Mouse (Mus musculus) cerebellum, adult 11-12 months (tissue): ENCODE measurements around the gene Tspan9.
A peak's percentile ranks its signal among the peaks of the same experiment; 100 is the strongest.

Experiments
- DNase-seq: peaks from one replicate; pipeline ENCODE4 v3.0.0; 2022

Gene Tspan9

DNA sequence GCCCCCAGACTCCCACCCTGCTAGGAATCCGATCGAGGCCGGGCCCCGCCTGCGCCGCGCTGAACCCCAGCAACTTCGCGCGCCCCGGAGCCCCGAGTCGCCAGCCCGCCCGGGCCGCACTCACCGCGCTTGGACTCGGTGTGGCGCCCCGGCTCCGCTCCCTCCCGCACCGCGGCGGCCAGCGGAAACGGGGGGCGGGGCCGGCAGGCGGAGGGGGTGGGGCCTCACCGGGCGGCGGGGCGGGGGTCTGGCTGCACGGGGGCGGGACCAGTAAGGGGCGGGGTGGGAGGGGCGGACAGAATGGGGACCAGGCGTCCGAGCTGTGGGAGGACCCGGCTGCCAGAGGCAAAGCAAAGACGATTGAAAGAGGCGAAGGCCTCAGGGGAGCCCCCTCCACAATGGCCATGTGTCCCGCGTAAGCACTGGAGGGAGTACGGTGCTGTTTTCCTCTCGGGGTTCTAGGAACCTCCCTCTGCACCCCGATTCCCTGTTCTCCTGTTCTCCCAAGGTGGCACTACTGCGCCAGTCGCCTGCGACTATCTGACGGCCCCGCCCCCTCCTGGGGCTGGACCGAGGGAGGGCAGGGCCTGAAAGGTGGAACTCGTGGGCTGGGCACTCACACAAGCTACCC is at the start of gene Tspan9:
Gene Tspan9, minus strand, starts transcription at position 205 of the 631 bp plus-strand sequence.
- DNase-seq: peak; percentile 71

GRCm38 (mm10) chr6:128183521-128183920 is 40.1 kb upstream of the Tspan9 start:
- DNase-seq: no peak

GRCm38 (mm10) chr6:128181176-128181575 is 37.8 kb upstream of the Tspan9 start:
- no peak for DNase-seq

GRCm38 (mm10) chr6:128179651-128180050 is 36.3 kb upstream of the Tspan9 start:
- DNase-seq: no peak

DNA sequence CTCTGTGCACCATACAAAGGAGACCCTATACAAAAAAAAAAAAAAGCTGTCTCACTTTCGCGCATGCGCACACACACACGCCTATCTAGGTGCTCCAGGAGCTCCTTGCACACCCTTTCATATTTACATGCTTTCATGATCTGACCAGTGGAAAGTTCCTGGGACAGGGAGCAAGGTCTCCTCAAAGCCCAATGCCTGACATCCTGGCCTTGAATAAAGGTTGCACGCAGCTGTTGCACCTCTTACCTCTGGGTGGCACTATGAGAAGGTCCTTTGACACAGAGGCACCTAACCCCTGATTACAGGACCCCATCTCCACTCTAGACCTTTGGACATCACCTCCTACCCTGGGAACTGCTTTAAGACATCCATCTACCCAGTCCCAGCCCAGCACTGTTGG is 35.9 kb upstream of the Tspan9 start:
- no peak for DNase-seq

GRCm38 (mm10) chr6:128178681-128179080 is 35.3 kb upstream of the Tspan9 start:
- DNase-seq: no peak

DNA sequence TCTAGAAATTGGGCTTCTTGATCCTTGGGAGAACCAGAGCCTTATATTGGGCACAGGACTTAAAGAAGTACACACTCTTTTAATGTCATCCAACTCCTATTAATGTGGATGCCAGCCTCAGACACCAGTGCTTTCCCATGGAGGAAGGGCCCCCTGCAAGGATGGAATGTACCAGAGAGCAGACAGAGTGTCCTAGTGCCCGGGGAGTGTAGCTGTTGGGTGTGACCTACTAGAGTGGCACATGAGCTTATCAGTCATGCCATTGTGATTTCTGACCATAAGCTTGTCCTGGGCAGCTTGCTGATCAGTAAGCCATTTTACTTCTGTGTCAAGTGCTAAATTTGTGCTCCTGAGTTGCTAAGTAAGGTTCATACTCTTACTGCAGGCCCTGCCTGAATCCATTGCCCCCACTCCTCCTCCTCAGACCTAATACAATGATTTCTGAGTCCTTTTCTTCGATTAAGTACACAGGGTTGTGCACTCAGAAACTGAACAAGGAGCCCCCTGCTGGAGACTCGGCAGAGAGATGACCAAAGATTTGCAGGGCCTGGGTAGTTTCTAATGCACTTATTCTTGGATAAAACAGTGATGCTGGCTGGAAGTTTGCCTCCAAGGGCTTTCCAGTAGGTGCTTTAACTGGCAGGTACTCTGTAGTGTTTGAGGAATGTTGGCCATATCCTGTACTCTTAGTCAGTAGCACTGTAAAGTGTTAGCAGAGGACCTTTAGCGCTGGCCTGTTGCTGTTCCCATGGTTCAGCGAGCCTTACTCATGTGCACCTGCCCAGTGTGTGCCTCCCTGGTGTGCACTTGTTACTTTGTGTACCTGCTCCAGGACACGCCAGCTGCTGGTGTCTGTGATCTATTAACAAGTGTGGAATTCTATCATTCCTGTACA is 25.6 kb upstream of the Tspan9 start:
- DNase-seq: no peak

- no peak for DNase-seq
Observed at GRCm38 (mm10) chr6:128165564-128165963, 22.2 kb upstream of the Tspan9 start.

DNA sequence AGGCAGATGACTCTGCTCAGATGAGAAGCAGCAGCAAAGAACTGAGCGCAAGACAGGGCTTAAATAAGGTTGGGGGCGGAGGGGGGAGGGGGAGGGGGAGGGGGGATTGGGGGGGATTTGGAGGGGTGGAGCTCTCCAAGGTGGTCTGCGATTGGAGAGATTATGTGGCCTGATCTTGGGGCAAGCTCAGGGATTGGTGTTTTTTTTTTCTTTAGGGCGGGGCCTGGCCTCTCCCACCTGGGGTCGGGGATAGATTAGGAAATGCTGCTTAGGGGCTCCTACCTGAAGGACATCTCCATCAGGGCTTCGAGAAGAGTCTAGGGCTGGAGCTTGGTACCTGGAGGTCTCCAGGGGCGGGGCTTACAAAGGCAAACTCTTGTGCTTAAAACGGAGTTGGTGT is 21.2 kb upstream of the Tspan9 start:
- DNase-seq: no peak

DNA sequence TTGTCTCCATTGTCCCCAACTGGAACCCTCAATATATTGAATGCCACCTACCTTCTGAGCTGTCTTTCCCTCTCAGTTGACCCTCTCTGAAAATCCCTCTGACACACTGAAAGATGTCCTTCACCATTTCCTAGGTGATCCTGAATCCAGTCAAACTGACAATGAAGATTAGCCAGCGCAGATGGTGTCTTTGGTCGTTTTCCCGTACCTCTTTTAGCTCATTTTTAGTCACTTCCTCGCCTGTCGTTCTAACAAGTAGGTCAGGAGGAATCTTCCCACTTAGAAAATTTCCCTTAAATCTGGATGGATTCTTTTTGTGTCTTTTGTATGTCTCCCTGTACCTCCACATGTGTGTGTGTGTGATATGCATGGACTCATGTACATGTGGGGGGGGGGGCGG is 15.7 kb upstream of the Tspan9 start:
- DNase-seq: no peak

- no peak for DNase-seq
Observed at GRCm38 (mm10) chr6:128158031-128158430, 14.6 kb upstream of the Tspan9 start.

- no peak for DNase-seq
Observed at GRCm38 (mm10) chr6:128156476-128156875, 13.1 kb upstream of the Tspan9 start.

DNA sequence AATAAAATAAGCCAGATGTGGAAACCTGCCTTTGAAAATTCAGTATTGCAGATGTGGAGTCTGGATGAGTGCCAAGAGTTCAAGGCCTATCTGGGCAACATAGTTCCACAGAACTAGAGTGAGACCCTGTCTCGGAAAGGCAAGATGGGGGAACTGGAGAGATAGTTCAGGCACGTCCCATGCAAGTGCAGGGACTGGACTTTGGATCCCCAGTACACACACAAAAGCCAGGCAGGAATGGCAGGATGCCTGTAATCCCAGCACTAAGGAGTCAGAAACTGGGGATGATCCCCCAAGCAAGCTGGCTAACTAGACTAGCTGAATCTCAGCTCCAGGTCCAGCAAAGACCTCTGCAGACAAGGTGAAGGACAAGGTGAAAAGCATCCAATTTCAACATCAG is 12.5 kb upstream of the Tspan9 start:
- DNase-seq: no peak

DNA sequence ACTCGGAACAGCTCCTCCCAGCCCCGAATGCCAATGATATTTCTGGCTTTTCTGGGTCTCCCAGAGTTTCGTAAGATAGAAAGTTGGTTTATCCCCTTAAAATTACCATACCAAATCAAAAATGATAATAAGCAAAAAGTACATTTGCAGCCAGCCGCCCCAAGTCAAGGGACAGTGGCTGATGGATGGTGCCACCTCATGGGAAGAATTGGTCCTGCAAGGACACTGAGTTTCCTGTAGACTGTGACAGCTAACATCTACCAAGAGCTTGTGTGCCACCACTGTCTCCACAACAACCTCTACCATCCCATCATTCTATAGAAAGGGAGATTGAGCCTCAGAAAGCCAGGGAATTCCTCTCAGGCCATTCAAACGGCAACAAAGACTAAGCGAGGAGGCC is 2.4 kb upstream of the Tspan9 start:
- peak; percentile 44 for DNase-seq

- peak; percentile 33 for DNase-seq
Observed at GRCm38 (mm10) chr6:128142369-128143278, 770 bp downstream of the Tspan9 start.

DNA sequence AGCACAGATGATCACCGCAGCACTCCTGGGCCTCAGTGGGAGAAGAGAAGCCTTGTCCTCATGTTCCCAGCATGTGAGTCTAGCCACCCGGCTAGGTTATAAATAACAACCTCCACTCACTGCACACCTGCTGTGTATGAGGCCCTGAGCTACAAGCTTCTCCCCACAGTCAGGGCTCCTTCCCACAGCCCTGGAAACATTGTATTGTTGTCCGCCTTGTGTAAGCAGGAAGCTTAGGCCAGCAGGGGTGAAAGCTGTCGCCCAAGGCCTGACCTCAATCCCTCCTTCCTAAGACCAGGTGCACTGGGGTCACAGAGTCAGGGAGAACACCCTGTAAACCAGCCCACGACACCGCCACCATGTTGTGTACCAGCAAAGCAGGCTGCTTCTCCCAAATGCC is 2.7 kb downstream of the Tspan9 start:
- no peak for DNase-seq

- no peak for DNase-seq
Observed at GRCm38 (mm10) chr6:128137855-128138254, 5.5 kb downstream of the Tspan9 start.

GRCm38 (mm10) chr6:128136654-128137053 is 6.7 kb downstream of the Tspan9 start:
- DNase-seq: no peak

- no peak for DNase-seq
Observed at GRCm38 (mm10) chr6:128135459-128135858, 7.9 kb downstream of the Tspan9 start.

- DNase-seq: no peak
Observed at GRCm38 (mm10) chr6:128135006-128135405, 8.4 kb downstream of the Tspan9 start.

GRCm38 (mm10) chr6:128134196-128134924 is 9.0 kb downstream of the Tspan9 start:
- DNase-seq: no peak

DNA sequence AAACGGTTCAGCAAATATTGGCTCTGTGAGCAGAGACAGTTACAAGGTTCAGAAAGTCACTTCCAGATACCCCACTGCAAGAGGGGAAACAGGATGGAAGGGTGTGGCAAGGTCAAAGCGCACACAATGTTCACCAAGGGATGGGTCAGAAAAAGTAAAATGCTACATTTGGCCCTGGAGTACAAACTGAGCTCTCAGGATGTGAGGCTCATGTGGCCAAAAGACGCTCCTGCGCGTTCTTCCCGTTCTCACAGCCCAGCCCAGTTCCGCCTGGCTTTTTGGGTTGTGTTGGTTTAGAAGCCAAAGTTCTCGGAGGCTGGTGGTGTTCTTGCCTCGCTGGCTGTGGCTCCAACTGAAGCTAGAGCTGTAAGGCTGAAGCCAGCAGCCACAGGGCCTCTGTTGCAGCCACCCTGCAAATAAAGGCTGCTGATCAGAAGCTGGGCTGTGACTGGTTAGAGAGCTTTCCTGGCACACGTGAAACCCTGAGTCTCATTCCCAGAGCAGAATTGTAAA is 9.7 kb downstream of the Tspan9 start:
- no peak for DNase-seq
